Mouse (Mus musculus) small intestine, adult 2 months (tissue): ENCODE data around the gene Dok7. TPM values are rescaled to one million over a fixed set of nuclear protein-coding genes. Genes with fewer than 3 reads are reported as not detected.

Source experiments
- H3K27ac ChIP-seq: fragments of 200-500 bp; 2 replicates; pipeline ENCODE4 v1.5.1; 2012; ENCODE audit warnings: low read depth, low read length, control low read depth, inconsistent platforms; ENCODE audit not compliant: insufficient read depth
- H3K27me3 ChIP-seq: fragments of 200-500 bp; 2 replicates; pipeline ENCODE4 v1.6.1; 2012; ENCODE audit warnings: mild to moderate bottlenecking, moderate library complexity, low read length, inconsistent platforms; ENCODE audit not compliant: control insufficient read depth, insufficient read depth
- H3K36me3 ChIP-seq: fragments of 200-500 bp; 2 replicates; pipeline ENCODE4 v1.6.1; 2012; ENCODE audit warnings: mild to moderate bottlenecking, low read length, control low read depth, inconsistent platforms; ENCODE audit not compliant: control insufficient read depth, insufficient read depth
- H3K4me1 ChIP-seq: fragments of 200-500 bp; 2 replicates; pipeline ENCODE4 v1.6.1; 2012; ENCODE audit warnings: low read length, inconsistent platforms, mixed read lengths; ENCODE audit not compliant: control insufficient read depth, insufficient read depth, insufficient read length
- H3K4me3 ChIP-seq: fragments of 200-500 bp; 2 replicates; pipeline ENCODE4 v1.5.1; 2012; ENCODE audit warnings: low read depth, mild to moderate bottlenecking, control low read depth, inconsistent platforms, low read length, moderate library complexity
- CTCF ChIP-seq: fragments of 200-500 bp; IDR thresholded peaks from 2 replicates; pipeline ENCODE4 v1.5.1; 2012; ENCODE audit warnings: low read depth, mild to moderate bottlenecking, control low read depth, inconsistent platforms, low read length, moderate library complexity, mixed read lengths; ENCODE audit not compliant: insufficient replicate concordance, insufficient read length; ENCODE audit errors: extremely low read depth
- POLR2A ChIP-seq: fragments of 200-500 bp; IDR thresholded peaks from 2 replicates; pipeline ENCODE4 v1.6.1; 2012; ENCODE audit warnings: low read depth, mild to moderate bottlenecking, control low read depth, inconsistent platforms, low read length, moderate library complexity
- WGBS: fragments of 180-500 bp; shearing (Covaris S2); methylation state at CpG from one replicate; pipeline ENCODE4 v1.1.7; 2018; 5-methylcytosine and 5-hydroxymethylcytosine counted together
- polyA plus RNA-seq: library from polyadenylated mRNA; depleted of rRNA; stranded (reverse); fragments of >200 nt; gene quantifications from 2 replicates; pipeline ENCODE4 v1.2.3, GENCODE M21; 2012; rRNA removed

Gene Dok7
- polyA plus RNA-seq, 1 experiment, result 1.1 TPM

DNA sequence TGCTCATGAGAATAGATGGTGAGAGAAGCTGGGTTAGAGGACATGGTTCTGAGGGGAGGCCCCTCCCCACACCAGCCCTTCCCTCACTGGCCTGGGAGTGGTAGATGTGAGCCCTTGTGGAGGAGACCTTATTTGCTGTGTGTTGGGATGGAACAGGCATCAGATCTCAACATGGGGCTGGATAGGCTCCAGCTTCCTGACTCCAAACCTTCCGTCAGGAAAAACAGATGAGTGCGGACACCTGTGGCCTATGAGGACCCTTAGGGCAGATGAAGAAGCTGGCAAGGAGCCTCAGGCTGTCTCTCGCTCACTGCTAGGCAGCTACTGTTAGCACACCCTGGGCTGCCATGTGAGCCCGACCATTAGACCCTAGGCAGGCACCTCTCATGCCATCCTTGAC lies 76.9 kb downstream of the Dok7 start:
- H3K36me3 ChIP-seq, result no peaks in the 10 kb centered on the region
- no peak for TF ChIP-seq POLR2A
- no peak overlapping the region for H3K27ac ChIP-seq
- 88% methylated on average over 4 of the region's 4 CpGs for WGBS
- no peaks in the 10 kb centered on the region for H3K27me3 ChIP-seq
- H3K4me1 ChIP-seq, result peaks cover 2% of the 10 kb centered on the region; the same call in 1 of the 2 replicates
- H3K4me3 ChIP-seq, result no peak overlapping the region

DNA sequence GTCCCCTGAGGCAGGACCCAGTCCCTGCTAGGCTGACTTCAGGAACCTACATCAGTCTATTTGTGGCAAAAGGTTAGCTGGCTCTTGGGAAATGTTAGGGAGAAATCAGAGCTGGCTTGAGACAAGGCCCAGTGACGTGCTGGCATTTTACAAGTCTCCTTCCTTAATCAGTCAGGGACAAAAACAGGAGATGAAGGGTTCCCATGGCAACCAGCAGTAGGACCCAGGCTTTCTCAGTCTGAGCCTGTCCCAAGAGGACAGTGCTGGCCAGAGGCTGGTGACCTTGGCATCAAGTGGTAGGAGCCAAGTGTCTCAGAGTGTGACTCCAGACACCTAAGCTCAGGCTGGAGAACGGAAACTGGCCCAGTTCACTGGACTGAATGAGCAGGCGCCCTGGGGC lies 77.7 kb downstream of the Dok7 start:
- TF ChIP-seq POLR2A, result no peak
- H3K4me3 ChIP-seq, result no peak overlapping the region
- 92% methylated on average over 3 of the region's 3 CpGs for WGBS
- H3K36me3 ChIP-seq, result no peaks in the 10 kb centered on the region
- no peaks in the 10 kb centered on the region for H3K27me3 ChIP-seq
- H3K4me1 ChIP-seq, result peaks cover 2% of the 10 kb centered on the region; the same call in 1 of the 2 replicates
- H3K27ac ChIP-seq, result no peak overlapping the region

DNA sequence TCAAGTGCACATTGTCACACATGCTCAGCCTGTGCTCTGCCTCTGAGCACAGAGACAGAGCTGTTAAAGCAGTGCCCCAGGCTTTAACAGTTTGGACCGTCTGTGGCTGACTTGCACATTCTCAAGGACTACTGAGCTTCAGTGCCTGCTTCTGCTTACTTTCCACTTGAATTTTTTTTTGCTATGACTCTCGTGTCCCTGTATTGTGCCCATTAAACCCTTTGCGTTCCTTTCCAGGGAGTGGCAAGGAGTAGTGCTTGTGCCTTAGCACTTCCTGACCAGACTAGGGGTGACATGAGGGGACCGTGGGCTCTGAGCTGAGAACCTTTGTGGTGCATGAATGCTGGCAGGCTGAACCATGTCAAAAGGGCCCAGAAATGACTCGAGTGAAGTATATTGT lies 79.3 kb downstream of the Dok7 start:
- no peaks in the 10 kb centered on the region for H3K27me3 ChIP-seq
- no peak overlapping the region for H3K27ac ChIP-seq
- 28% methylated on average over 5 of the region's 5 CpGs for WGBS
- H3K4me1 ChIP-seq, result peaks cover 2% of the 10 kb centered on the region; the same call in 1 of the 2 replicates
- no peak overlapping the region for H3K4me3 ChIP-seq
- TF ChIP-seq CTCF, result no peak
- TF ChIP-seq POLR2A, result no peak
- no peaks in the 10 kb centered on the region for H3K36me3 ChIP-seq

Other genes starting within 250 kb of the Dok7 start
- gene Msantd1, start 148.8 kb upstream of the Dok7 start, polyA plus RNA-seq, result 1.6 and 3.1 TPM in 2 replicates
- 4.6 and 6.1 TPM in 2 replicates for gene Rgs12, start 107.3 kb upstream of the Dok7 start, polyA plus RNA-seq
- gene Hgfac, start 15.3 kb upstream of the Dok7 start, polyA plus RNA-seq, result 75.0 and 118 TPM in 2 replicates
- 15.4 and 20.8 TPM in 2 replicates for gene Lrpap1, start 49.0 kb downstream of the Dok7 start, polyA plus RNA-seq
- 0.51 and 1.7 TPM in 2 replicates for gene Adra2c, start 221.6 kb downstream of the Dok7 start, polyA plus RNA-seq